In the genomic region with DNA sequence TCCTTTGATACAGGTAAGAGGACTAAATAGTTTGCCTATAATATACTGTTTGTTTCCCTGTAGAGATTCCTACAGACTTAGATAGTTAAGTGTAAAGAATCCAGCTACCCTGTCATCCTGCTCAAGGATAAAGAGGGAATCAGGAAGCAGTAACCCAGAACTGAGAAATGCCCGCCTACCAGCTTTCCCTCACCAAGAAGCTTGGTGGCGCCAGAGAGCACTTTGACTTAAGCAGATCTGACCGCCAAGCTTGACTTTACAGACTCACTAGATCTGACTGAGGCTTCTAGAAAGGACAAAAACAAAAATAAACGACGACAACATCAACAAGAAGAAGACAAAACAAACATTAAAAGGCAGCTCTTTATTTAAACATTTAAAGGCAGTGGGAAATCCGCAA, we compare ENCODE assay signal across 8 mouse cellular contexts. TPM values are rescaled to one million over a fixed set of nuclear protein-coding genes. Genes with fewer than 3 reads are reported as not detected.
DNase-seq lines count a peak whose midpoint lies in the region; ATAC-seq and TF ChIP-seq lines count a peak whose summit lies in the region.

No protein-coding gene starts in this region.

- 9% methylated on average over 6 of the region's 6 CpGs for WGBS in hindbrain, postnatal 0 days

- TF ChIP-seq CTCF in hindbrain, postnatal 0 days (IDR thresholded peaks at IDR 0.05; ENCODE audit: low read depth) = peak; percentile 82

- H3K9me3 ChIP-seq in hindbrain, postnatal 0 days (ENCODE audit: low read length) = no peaks in the 10 kb centered on the region

- H3K27me3 ChIP-seq in hindbrain, postnatal 0 days (ENCODE audit: insufficient read depth, low read length) = no peaks in the 10 kb centered on the region

- H3K27ac ChIP-seq in hindbrain, postnatal 0 days = no peak overlapping the region

- ATAC-seq in cerebellum, adult (ENCODE audit: insufficient number of reproducible peaks, low FRiP score, low TSS enrichment) = peak; percentile 61; the same call in 1 of the 2 replicates
- peak; percentile 57 for ATAC-seq in hindbrain, postnatal 0 days

- no peak overlapping the region for H3K4me3 ChIP-seq in hindbrain, postnatal 0 days (ENCODE audit: low read length)

- H3K4me1 ChIP-seq in hindbrain, postnatal 0 days (ENCODE audit: insufficient read depth, low read length) = no peaks in the 10 kb centered on the region

- no peak overlapping the region for H3K9ac ChIP-seq in hindbrain, postnatal 0 days (replicated peaks; ENCODE audit: low read length)

- no peak overlapping the region for H3K4me2 ChIP-seq in hindbrain, postnatal 0 days (ENCODE audit: low read depth, low read length)

- DNase-seq in cerebellum, adult 11 months = no peak
- DNase-seq in cerebellum, adult 18-20 months = peak; percentile 28 to 33
- DNase-seq in frontal cortex, postnatal 14 days (ENCODE audit: low spot score in 2 of 2) = peak; percentile 27 to 71
- DNase-seq in hindbrain, postnatal 0 days (ENCODE audit: low spot score) = peak; percentile 90
- DNase-seq in left cerebral cortex, adult 11 months (ENCODE audit: low spot score) = peak; percentile 46
- DNase-seq in mesoderm, embryonic 11.5 days (ENCODE audit: low read depth, low spot score) = peak; percentile 82
- peak; percentile 87 for DNase-seq in testis, postnatal 10 days (ENCODE audit: low spot score)

- H3K36me3 ChIP-seq in hindbrain, postnatal 0 days (ENCODE audit: insufficient read depth, low read length) = no peaks in the 10 kb centered on the region

RNA-seq across cellular contexts. Expression of a gene that starts 56.5 kb away (rescaled TPM):
- 4.9 and 9.0 TPM in 2 replicates for total RNA-seq in hindbrain, postnatal 0 days (2014; rRNA removed)
- 2.1 and 2.5 TPM in 2 replicates for polyA plus RNA-seq in hindbrain, postnatal 0 days (2015; fragmentation: Nextera tagmentation; extraction: Ambion mirVana)
